ENCODE assay signal across 7 mouse cellular contexts in the genomic region with DNA sequence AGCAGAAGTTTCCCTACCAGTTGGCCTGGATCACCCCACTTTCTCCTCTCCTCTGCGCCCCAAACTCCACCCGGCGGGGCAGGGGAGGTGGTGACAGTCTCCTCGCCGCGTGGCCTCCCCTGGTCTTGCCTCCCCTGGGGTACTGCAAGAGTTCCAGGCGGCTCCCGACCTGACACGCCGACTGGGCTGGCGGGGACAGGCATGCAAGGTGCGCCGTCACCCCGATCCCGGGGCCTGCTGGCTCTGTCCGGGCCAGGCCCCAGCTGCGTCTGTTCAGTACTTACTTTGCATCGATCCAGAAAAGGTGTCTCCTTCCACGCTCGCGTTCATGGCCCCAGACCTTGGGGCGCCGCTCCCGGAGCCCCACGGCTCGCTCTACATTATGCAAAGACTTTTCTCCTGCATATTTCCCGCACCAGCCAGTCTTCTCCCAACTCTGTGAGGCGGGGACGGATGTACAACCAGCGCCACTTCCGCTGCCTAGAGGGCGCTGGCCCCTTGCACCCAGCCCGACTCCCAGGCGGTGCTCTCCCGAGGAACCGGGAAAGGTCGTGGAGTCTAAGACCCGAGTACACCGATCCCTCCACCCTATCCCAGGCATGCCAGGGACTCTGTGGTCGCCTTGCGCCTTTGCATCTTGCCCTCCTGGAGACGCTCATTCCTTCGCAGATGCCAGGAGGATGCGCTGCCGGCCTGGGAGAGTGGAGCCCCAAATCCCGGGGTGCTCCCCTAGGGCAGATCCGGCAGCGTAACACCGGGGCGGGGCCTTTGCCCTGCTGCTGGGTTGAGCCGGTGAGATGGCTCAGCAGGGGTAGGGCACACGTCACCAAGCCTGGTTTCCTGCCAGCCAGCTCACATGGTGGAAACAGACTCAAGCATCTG. TPM values are rescaled to one million over a fixed set of nuclear protein-coding genes. Genes with fewer than 3 reads are reported as not detected.
A peak's percentile ranks its signal among the peaks of the same experiment; 100 is the strongest.
DNase-seq lines count a peak whose midpoint lies in the region; ATAC-seq lines count a peak whose summit lies in the region.

Zfp64 (minus strand) TSS at position 753 of the 882 bp plus-strand sequence.

- ATAC-seq in intestine, embryonic 16.5 days: peak; percentile 97
- ATAC-seq in midbrain, embryonic 11.5 days (ENCODE audit: low FRiP score): peak; percentile 90

- H3K27me3 ChIP-seq in intestine, embryonic 16.5 days (replicated peaks; ENCODE audit: control insufficient read depth, insufficient read depth, low read length): no peaks in the 10 kb centered on the region
- no peaks in the 10 kb centered on the region for H3K27me3 ChIP-seq in midbrain, embryonic 11.5 days (ENCODE audit: control insufficient read depth, insufficient read depth, low read length)

- intact Hi-C loops in left cerebral cortex, postnatal 36 days (cut with DNase I): no loop called here

- peak within 1 kb of the TSS; percentile 92 for H3K27ac ChIP-seq in intestine, embryonic 16.5 days (ENCODE audit: low read length)
- H3K27ac ChIP-seq in midbrain, embryonic 11.5 days (ENCODE audit: low read depth, low read length): peak within 1 kb of the TSS; percentile 40; the same call in 1 of the 2 replicates

- peak; percentile 96 for DNase-seq in adrenal gland, adult 2 months
- DNase-seq in embryo, embryonic 11.5 days (ENCODE audit: low read depth, low spot score): peak; percentile 67
- peak; percentile 62 to 79 for DNase-seq in gastrocnemius, postnatal 4 days (ENCODE audit: low spot score in 2 of 2)
- DNase-seq in left cerebral cortex, postnatal 36 days (ENCODE audit: low spot score in 2 of 2): peak; percentile 85
- DNase-seq in midbrain, embryonic 11.5 days (ENCODE audit: low spot score, missing footprints): peak; percentile 97
- DNase-seq in skeletal muscle tissue, adult 2 months (ENCODE audit: low read depth, low spot score): peak; percentile 69

- peaks cover 16% of the 10 kb centered on the region for H3K4me1 ChIP-seq in intestine, embryonic 16.5 days (ENCODE audit: control insufficient read depth, insufficient read depth, low read length)
- H3K4me1 ChIP-seq in midbrain, embryonic 11.5 days (ENCODE audit: control insufficient read depth, insufficient read depth, low read length): peaks cover 8% of the 10 kb centered on the region

- peak within 1 kb of the TSS; percentile 92 for H3K4me2 ChIP-seq in intestine, embryonic 16.5 days (ENCODE audit: low read depth, low read length)
- H3K4me2 ChIP-seq in midbrain, embryonic 11.5 days: peak within 1 kb of the TSS; percentile 95

- peaks cover 9% of the 10 kb centered on the region for H3K36me3 ChIP-seq in intestine, embryonic 16.5 days (ENCODE audit: control insufficient read depth, insufficient read depth, low read length)
- H3K36me3 ChIP-seq in midbrain, embryonic 11.5 days (ENCODE audit: control insufficient read depth, insufficient read depth, low read length): peaks cover 7% of the 10 kb centered on the region; the same call in 1 of the 2 replicates

- peak within 1 kb of the TSS; percentile 89 for H3K4me3 ChIP-seq in intestine, embryonic 16.5 days (ENCODE audit: low read length)
- peak within 1 kb of the TSS; percentile 88 for H3K4me3 ChIP-seq in midbrain, embryonic 11.5 days (ENCODE audit: low read depth, low read length)

- under 1% methylated on average over 52 of the region's 52 CpGs for WGBS in intestine, embryonic 16.5 days
- WGBS in midbrain, embryonic 11.5 days: 1% methylated on average over 52 of the region's 52 CpGs

- H3K9ac ChIP-seq in intestine, embryonic 16.5 days (ENCODE audit: low read depth, low read length): peak within 1 kb of the TSS; percentile 96
- peak within 1 kb of the TSS; percentile 93 for H3K9ac ChIP-seq in midbrain, embryonic 11.5 days (ENCODE audit: low read length)

- H3K9me3 ChIP-seq in intestine, embryonic 16.5 days (ENCODE audit: control insufficient read depth, low read length): no peaks in the 10 kb centered on the region
- H3K9me3 ChIP-seq in midbrain, embryonic 11.5 days (ENCODE audit: control insufficient read depth, low read length): no peaks in the 10 kb centered on the region

RNA-seq across cellular contexts. Expression of gene Zfp64, which starts in this region (rescaled TPM):
- 10 to 100 TPM; 17.5 TPM for total RNA-seq in adrenal gland, adult 2 months (2021)
- 31.6 and 37.4 TPM in 2 replicates for polyA plus RNA-seq in adrenal gland, adult 2 months (2012; rRNA removed)
- total RNA-seq in gastrocnemius, postnatal 4 days (2021): 10 to 100 TPM; 15.7 to 16.4 TPM
- 26.9 and 30.6 TPM in 2 replicates for polyA plus RNA-seq in intestine, embryonic 16.5 days (2015; fragmentation: Nextera tagmentation; extraction: Ambion mirVana)
- 10 to 100 TPM; 15.9 to 17.9 TPM for total RNA-seq in left cerebral cortex, postnatal 36 days (2021)
- 35.6 and 39.4 TPM in 2 replicates for polyA plus RNA-seq in midbrain, embryonic 11.5 days (2014; fragmentation: Nextera tagmentation; extraction: Ambion mirVana)

Comparison
In these comparisons a context has a peak if more than half of its experiments do, and no peak if none do; other contexts are left out.
1. Peak in every context shown above with its lines: DNase-seq, ATAC-seq, H3K4me3 ChIP-seq and H3K27ac ChIP-seq.